Mouse (Mus musculus) kidney, embryonic 16.5 days (tissue): ENCODE data around the gene Cyp26c1. TPM values are rescaled to one million over a fixed set of nuclear protein-coding genes. Genes with fewer than 3 reads are reported as not detected.

ENCODE experiments used
- ATAC-seq: fragments of 200-750 bp; cut with Nextera tagmentation; 2 replicates; pipeline ENCODE4 v1.8.0; 2017; ENCODE audit warnings: moderate TSS enrichment; ENCODE audit not compliant: low FRiP score, low TSS enrichment
- H3K27ac ChIP-seq: fragments of 300-500 bp; sonication (generic); 2 replicates; pipeline ENCODE4 v1.5.1; 2014; ENCODE audit warnings: low read length
- H3K27me3 ChIP-seq: fragments of 300-500 bp; sonication (generic); 2 replicates; pipeline ENCODE4 v1.6.1; 2014; ENCODE audit warnings: low read length, control low read depth, mixed read lengths; ENCODE audit not compliant: insufficient read depth
- H3K36me3 ChIP-seq: fragments of 300-500 bp; sonication (generic); 2 replicates; pipeline ENCODE4 v1.6.1; 2014; ENCODE audit warnings: low read length, control low read depth, mixed read lengths; ENCODE audit not compliant: insufficient read depth
- H3K4me1 ChIP-seq: fragments of 300-500 bp; sonication (generic); 2 replicates; pipeline ENCODE4 v1.6.1; 2014; ENCODE audit warnings: low read length, control low read depth, mixed read lengths; ENCODE audit not compliant: insufficient read depth
- H3K4me2 ChIP-seq: fragments of 300-500 bp; sonication (generic); replicated peaks from 2 replicates; pipeline ENCODE4 v1.6.1; 2014; ENCODE audit warnings: low read depth, low read length
- H3K4me3 ChIP-seq: fragments of 300-500 bp; sonication (generic); 2 replicates; pipeline ENCODE4 v1.5.1; 2014; ENCODE audit warnings: mild to moderate bottlenecking, low read length
- H3K9ac ChIP-seq: fragments of 300-500 bp; sonication (generic); replicated peaks from 2 replicates; pipeline ENCODE4 v1.6.1; 2014; ENCODE audit warnings: low read length
- H3K9me3 ChIP-seq: fragments of 300-500 bp; sonication (generic); 2 replicates; pipeline ENCODE4 v1.6.1; 2016; ENCODE audit warnings: low read length, control low read depth
- WGBS: fragments of 180-500 bp; shearing (Covaris S2); extraction: QIAGEN DNeasy Blood & Tissue Kit; methylation state at CpG from one replicate; pipeline ENCODE4 v1.1.7; 2014; 5-methylcytosine and 5-hydroxymethylcytosine counted together
- polyA plus RNA-seq: library from polyadenylated mRNA; unstranded; fragments of >200 nt; fragmentation: Nextera tagmentation; extraction: Ambion mirVana; gene quantifications from 2 replicates; pipeline ENCODE4 v1.2.1, GENCODE M21; 2015

The Cyp26c1 gene
- polyA plus RNA-seq, 1 experiment from 2014 or later, result 0.11 TPM

DNA sequence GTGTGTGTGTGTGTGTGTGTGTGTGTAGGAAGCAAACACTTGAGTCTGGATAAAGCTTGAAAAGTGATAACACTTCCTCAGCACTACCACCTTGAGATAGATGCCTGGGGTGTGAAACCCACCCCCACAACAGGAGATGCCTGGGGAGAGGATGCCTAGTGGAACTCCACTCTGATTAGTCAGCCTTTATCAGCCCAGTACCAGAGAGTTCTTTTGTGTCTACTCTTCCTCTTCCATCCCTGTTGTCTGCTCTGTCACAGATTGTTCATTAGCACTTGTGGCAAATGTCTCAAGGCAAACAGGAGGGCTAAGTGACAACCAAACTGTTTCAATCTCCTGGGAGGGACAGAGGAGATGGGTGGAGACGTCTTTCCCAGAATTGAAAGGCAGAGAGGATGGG is 33.8 kb downstream of the Cyp26c1 start:
- H3K4me2 ChIP-seq, result no peak overlapping the region
- 29% methylated on average over 1 of the region's 1 CpGs for WGBS
- ATAC-seq, result no peak
- H3K9ac ChIP-seq, result no peak overlapping the region
- H3K4me1 ChIP-seq, result no peaks in the 10 kb centered on the region
- no peak overlapping the region for H3K27ac ChIP-seq
- H3K27me3 ChIP-seq, result no peaks in the 10 kb centered on the region
- no peaks in the 10 kb centered on the region for H3K9me3 ChIP-seq
- no peaks in the 10 kb centered on the region for H3K36me3 ChIP-seq
- no peak overlapping the region for H3K4me3 ChIP-seq

DNA sequence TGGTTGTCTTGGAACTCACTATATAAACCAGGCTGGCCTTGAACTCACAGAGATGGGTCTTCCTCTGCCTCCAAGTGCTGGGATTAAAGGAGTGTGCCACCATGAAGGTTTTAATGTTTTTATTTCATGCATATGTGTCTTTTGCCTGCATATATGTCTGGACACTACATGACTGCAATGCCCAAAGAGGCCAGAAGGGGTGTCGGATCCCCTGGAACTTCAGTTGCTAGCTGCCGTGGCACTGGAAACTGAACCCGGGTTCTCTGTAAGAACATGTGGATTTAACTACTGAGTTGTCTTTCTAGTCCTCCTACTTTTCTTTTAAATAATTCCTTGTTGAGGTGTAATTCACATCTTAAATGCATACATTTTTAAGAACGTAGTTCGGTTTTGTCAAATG is 39.2 kb downstream of the Cyp26c1 start:
- H3K27ac ChIP-seq, result no peak overlapping the region
- no peak overlapping the region for H3K9ac ChIP-seq
- no peaks in the 10 kb centered on the region for H3K36me3 ChIP-seq
- H3K9me3 ChIP-seq, result no peaks in the 10 kb centered on the region
- no peak overlapping the region for H3K4me2 ChIP-seq
- 98% methylated on average over 5 of the region's 5 CpGs for WGBS
- H3K27me3 ChIP-seq, result no peaks in the 10 kb centered on the region
- H3K4me1 ChIP-seq, result no peaks in the 10 kb centered on the region
- H3K4me3 ChIP-seq, result no peak overlapping the region
- no peak for ATAC-seq

DNA sequence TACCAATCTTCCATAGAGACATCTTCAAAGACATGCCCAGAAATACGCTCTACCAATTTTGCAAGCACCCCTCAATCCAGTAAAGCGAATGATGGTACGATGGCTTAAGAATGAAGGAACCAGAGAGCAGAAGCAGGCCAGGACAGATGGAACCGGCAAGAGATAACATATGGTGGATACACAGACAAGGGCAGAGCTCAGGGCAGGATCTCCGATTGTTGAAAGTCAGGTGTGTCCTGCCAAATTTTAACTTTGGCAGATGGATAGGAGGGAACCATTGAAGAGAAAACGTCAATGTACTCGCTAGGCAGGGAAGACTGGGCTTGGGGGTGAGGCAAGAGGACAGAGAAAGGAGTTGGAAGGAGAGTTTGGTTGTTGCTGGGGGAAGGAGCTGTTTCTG is 41.2 kb downstream of the Cyp26c1 start:
- no peak for ATAC-seq
- Histone ChIP-seq H3K4me3 (no peak overlapping the region), H3K27me3 (no peaks in the 10 kb centered on the region), H3K4me2 (no peak overlapping the region), H3K9me3 (no peaks in the 10 kb centered on the region), H3K36me3 (no peaks in the 10 kb centered on the region), H3K9ac (no peak overlapping the region), H3K27ac (no peak overlapping the region), H3K4me1 (no peaks in the 10 kb centered on the region)
- WGBS, result 90% methylated on average over 7 of the region's 7 CpGs

DNA sequence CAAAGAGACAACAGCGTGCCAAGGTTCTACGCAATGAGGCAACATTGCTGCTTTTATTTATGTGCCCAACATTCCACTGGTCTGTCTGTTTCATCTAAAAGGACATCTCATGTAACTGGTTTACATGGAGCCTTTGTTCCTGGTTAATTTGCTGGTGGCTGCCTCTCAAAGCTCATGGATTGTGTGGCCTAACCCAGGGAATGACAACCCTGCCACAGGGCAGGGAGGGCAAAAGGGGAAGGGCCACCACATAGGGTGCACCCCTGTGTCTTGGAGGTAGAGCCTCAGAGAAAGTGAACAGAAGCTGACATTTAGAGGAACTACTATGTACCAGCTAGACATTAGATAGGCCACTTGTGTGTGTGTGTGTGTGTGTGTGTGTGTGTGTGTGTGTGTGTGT is 42.0 kb downstream of the Cyp26c1 start:
- no peak for ATAC-seq
- no peaks in the 10 kb centered on the region for H3K36me3 ChIP-seq
- H3K9me3 ChIP-seq, result no peaks in the 10 kb centered on the region
- H3K4me2 ChIP-seq, result no peak overlapping the region
- whole genome bisulfite sequencing, result 98% methylated on average over 2 of the region's 2 CpGs
- no peaks in the 10 kb centered on the region for H3K4me1 ChIP-seq
- no peaks in the 10 kb centered on the region for H3K27me3 ChIP-seq
- no peak overlapping the region for H3K27ac ChIP-seq
- H3K4me3 ChIP-seq, result no peak overlapping the region
- H3K9ac ChIP-seq, result no peak overlapping the region

DNA sequence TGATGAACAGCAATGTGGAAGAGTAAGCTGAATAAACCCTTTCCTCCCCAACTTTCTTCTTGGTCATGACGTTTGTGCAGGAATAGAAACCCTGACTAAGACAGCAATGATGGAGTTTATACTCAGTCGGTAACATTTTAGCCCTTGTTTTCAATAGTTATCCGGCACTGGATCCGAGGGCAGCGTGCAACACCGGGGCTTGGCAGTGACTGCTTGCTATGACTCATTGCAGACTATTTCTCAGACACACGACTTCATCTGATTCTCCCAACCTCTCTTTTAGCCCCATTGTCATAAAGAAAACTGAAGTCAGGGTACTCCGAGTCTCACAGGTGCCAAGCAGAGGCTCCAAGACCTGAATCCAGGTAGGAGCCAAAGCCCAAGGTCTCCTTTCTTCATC is 50.0 kb downstream of the Cyp26c1 start:
- Histone ChIP-seq H3K9ac (no peak overlapping the region), H3K4me3 (no peak overlapping the region), H3K9me3 (no peaks in the 10 kb centered on the region), H3K4me2 (no peak overlapping the region), H3K27me3 (no peaks in the 10 kb centered on the region), H3K36me3 (no peaks in the 10 kb centered on the region), H3K27ac (no peak overlapping the region), H3K4me1 (peaks cover 6% of the 10 kb centered on the region)
- no peak for ATAC-seq
- 86% methylated on average over 8 of the region's 8 CpGs for WGBS

DNA sequence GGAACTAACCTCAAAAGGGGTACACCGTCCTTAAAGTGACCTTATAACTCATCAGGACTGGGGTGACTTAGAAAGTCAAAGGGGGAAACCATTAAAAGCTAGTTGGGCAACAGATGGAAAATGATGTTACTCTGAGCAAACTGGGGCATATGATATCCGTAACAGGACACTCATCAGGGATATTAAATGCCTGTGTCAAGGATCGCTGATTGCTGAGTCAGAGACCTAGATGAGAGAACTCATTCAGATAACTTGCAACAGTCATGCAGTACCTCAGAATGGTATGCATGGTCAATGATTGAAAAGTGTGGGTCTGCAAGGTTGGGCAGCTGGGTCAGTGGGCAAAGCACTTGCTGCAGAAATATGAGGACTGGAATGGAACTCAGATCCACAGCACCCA is 53.2 kb downstream of the Cyp26c1 start:
- Histone ChIP-seq H3K4me3 (no peak overlapping the region), H3K4me1 (peaks cover 8% of the 10 kb centered on the region), H3K27ac (no peak overlapping the region), H3K9ac (no peak overlapping the region), H3K27me3 (no peaks in the 10 kb centered on the region), H3K9me3 (no peaks in the 10 kb centered on the region), H3K4me2 (no peak overlapping the region), H3K36me3 (no peaks in the 10 kb centered on the region)
- WGBS, result 70% methylated on average over 3 of the region's 3 CpGs
- no peak for ATAC-seq

DNA sequence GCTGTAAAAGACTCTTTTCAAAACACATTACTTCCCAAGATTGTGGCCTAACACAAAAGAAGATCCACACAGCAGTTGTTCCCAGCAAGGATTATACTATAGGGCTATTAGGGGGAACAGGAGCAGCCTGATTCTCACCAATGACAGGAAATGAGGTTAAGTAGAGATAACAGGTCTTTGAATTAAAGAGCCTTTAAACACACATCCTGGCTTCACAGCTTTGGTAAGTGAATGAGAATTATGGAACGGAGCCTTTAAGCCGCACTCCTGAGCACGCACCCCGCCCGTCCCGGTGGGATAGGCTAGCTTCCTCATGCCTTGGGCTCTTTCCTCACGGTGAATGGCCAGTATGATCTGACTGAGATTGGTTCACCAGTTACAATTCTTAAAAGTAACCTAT is 54.7 kb downstream of the Cyp26c1 start:
- no peaks in the 10 kb centered on the region for H3K9me3 ChIP-seq
- H3K4me1 ChIP-seq, result peaks cover 8% of the 10 kb centered on the region
- no peaks in the 10 kb centered on the region for H3K27me3 ChIP-seq
- H3K9ac ChIP-seq, result no peak overlapping the region
- no peak overlapping the region for H3K27ac ChIP-seq
- WGBS, result 27% methylated on average over 7 of the region's 7 CpGs
- no peak for ATAC-seq
- no peak overlapping the region for H3K4me3 ChIP-seq
- H3K36me3 ChIP-seq, result no peaks in the 10 kb centered on the region
- no peak overlapping the region for H3K4me2 ChIP-seq

Other genes starting within 250 kb of the Cyp26c1 start
- gene Exoc6, start 135.2 kb upstream of the Cyp26c1 start, polyA plus RNA-seq, result 25.3 and 26.9 TPM in 2 replicates
- 1.8 and 3.1 TPM in 2 replicates for gene Cyp26a1, start 12.2 kb downstream of the Cyp26c1 start, polyA plus RNA-seq